ENCODE assay signal across 11 mouse cellular contexts in genomic region chr6:50684646-50685415, GRCm38 (mm10). TPM values are rescaled to one million over a fixed set of nuclear protein-coding genes. Genes with fewer than 3 reads are reported as not detected.
DNase-seq lines count a peak whose midpoint lies in the region; ATAC-seq and TF ChIP-seq lines count a peak whose summit lies in the region.
"Had no signal": no experiment of that assay in that cellular context is flagged by ENCODE, and none has a peak within 500 bp of the region (broad histone marks: within the 10 kb centered on the region; RNA-seq: fewer than 3 reads in every experiment).

No protein-coding gene starts in this region.

- no peak for ATAC-seq in lung, embryonic 14.5 days (ENCODE audit: insufficient read depth)
- ATAC-seq in embryonic facial prominence, embryonic 15.5 days (ENCODE audit: insufficient number of reproducible peaks, low FRiP score, low TSS enrichment, low read depth): no peak
- peak; percentile 60; the same call in 1 of the 2 replicates for ATAC-seq in stomach, embryonic 16.5 days (ENCODE audit: insufficient read depth, low FRiP score)

- H3K9me3 ChIP-seq in lung, embryonic 14.5 days (ENCODE audit: low read depth, low read length): no peaks in the 10 kb centered on the region
- no peaks in the 10 kb centered on the region for H3K9me3 ChIP-seq in embryonic facial prominence, embryonic 15.5 days (replicated peaks)
- no peaks in the 10 kb centered on the region for H3K9me3 ChIP-seq in stomach, embryonic 16.5 days (replicated peaks; ENCODE audit: control insufficient read depth, low read length)
- no peaks in the 10 kb centered on the region for H3K9me3 ChIP-seq in forebrain, embryonic 10.5 days
- H3K9me3 ChIP-seq: midbrain, embryonic 12.5 days had no signal

- H3K27ac ChIP-seq in lung, embryonic 14.5 days (ENCODE audit: low read depth): no peak overlapping the region
- 0 out of 2 replicates have a peak overlapping the region, but pooled peaks have one; percentile 34 for H3K27ac ChIP-seq in embryonic facial prominence, embryonic 15.5 days (replicated peaks)
- peak overlapping the region; percentile 63 for H3K27ac ChIP-seq in stomach, embryonic 16.5 days (ENCODE audit: low read length)
- no peak overlapping the region for H3K27ac ChIP-seq in forebrain, embryonic 10.5 days
- H3K27ac ChIP-seq: midbrain, embryonic 12.5 days had no signal

- DNase-seq in frontal cortex, postnatal 36 days (ENCODE audit: low spot score in 2 of 2): peak; percentile 12 to 18
- no peak for DNase-seq in frontal cortex, postnatal 25 days (ENCODE audit: low spot score in 2 of 2)
- DNase-seq in lung, embryonic 14.5 days: peak; percentile 61
- no peak for DNase-seq in lung, postnatal 4 days
- DNase-seq in spleen, postnatal 4 days (ENCODE audit: low spot score in 2 of 2): no peak
- no peak for DNase-seq in forebrain, embryonic 10.5 days (ENCODE audit: extremely low spot score, low spot score)
- DNase-seq: cerebellum, adult 8-10 months; spleen, adult 18-20 months had no signal

- no peak overlapping the region for H3K9ac ChIP-seq in lung, embryonic 14.5 days
- H3K9ac ChIP-seq in embryonic facial prominence, embryonic 15.5 days: no peak overlapping the region
- no peak overlapping the region for H3K9ac ChIP-seq in stomach, embryonic 16.5 days (ENCODE audit: low read length)
- H3K9ac ChIP-seq: midbrain, embryonic 12.5 days had no signal

- 45% methylated on average over 7 of the region's 7 CpGs for WGBS in lung, embryonic 14.5 days
- 34% methylated on average over 7 of the region's 7 CpGs for WGBS in embryonic facial prominence, embryonic 15.5 days
- whole genome bisulfite sequencing in stomach, embryonic 16.5 days: 35% methylated on average over 7 of the region's 7 CpGs
- 76% methylated on average over 7 of the region's 7 CpGs for WGBS in forebrain, embryonic 10.5 days

- TF ChIP-seq CTCF in lung, embryonic 14.5 days (IDR thresholded peaks at IDR 0.05; ENCODE audit: low read depth): no peak

- no peak overlapping the region for H3K4me3 ChIP-seq in lung, embryonic 14.5 days (ENCODE audit: low read depth, low read length)
- H3K4me3 ChIP-seq in embryonic facial prominence, embryonic 15.5 days (replicated peaks): no peak overlapping the region
- no peak overlapping the region for H3K4me3 ChIP-seq in stomach, embryonic 16.5 days (replicated peaks; ENCODE audit: low read length)
- no peak overlapping the region for H3K4me3 ChIP-seq in forebrain, embryonic 10.5 days
- H3K4me3 ChIP-seq: midbrain, embryonic 12.5 days had no signal

- 0 out of 2 replicates have a peak, but pooled peaks cover 2% of the 10 kb centered on the region for H3K4me1 ChIP-seq in lung, embryonic 14.5 days (ENCODE audit: insufficient read depth)
- H3K4me1 ChIP-seq in embryonic facial prominence, embryonic 15.5 days: peaks cover 14% of the 10 kb centered on the region; the same call in 1 of the 2 replicates
- H3K4me1 ChIP-seq in stomach, embryonic 16.5 days (ENCODE audit: control insufficient read depth, insufficient read depth, low read length): peaks cover 7% of the 10 kb centered on the region; the same call in 1 of the 2 replicates
- peaks cover 20% of the 10 kb centered on the region for H3K4me1 ChIP-seq in forebrain, embryonic 10.5 days

- no peak overlapping the region for H3K4me2 ChIP-seq in lung, embryonic 14.5 days
- no peak overlapping the region for H3K4me2 ChIP-seq in embryonic facial prominence, embryonic 15.5 days (replicated peaks)
- no peak overlapping the region for H3K4me2 ChIP-seq in stomach, embryonic 16.5 days (ENCODE audit: low read depth, low read length)
- H3K4me2 ChIP-seq: midbrain, embryonic 12.5 days had no signal

- H3K36me3 ChIP-seq in lung, embryonic 14.5 days (ENCODE audit: insufficient read depth): no peaks in the 10 kb centered on the region
- H3K36me3 ChIP-seq in embryonic facial prominence, embryonic 15.5 days: no peaks in the 10 kb centered on the region
- no peaks in the 10 kb centered on the region for H3K36me3 ChIP-seq in stomach, embryonic 16.5 days (ENCODE audit: control insufficient read depth, insufficient read depth, low read length)
- no peaks in the 10 kb centered on the region for H3K36me3 ChIP-seq in forebrain, embryonic 10.5 days (replicated peaks)
- H3K36me3 ChIP-seq: midbrain, embryonic 12.5 days had no signal

- no peaks in the 10 kb centered on the region for H3K27me3 ChIP-seq in lung, embryonic 14.5 days (ENCODE audit: insufficient read depth, low read length)
- no peaks in the 10 kb centered on the region for H3K27me3 ChIP-seq in embryonic facial prominence, embryonic 15.5 days
- no peaks in the 10 kb centered on the region for H3K27me3 ChIP-seq in stomach, embryonic 16.5 days (ENCODE audit: control insufficient read depth, insufficient read depth, low read length)
- peaks cover 54% of the 10 kb centered on the region for H3K27me3 ChIP-seq in forebrain, embryonic 10.5 days (ENCODE audit: poor library complexity, severe bottlenecking)

RNA-seq across cellular contexts. Expression of gene Npvf, which starts 30.6 kb away (rescaled TPM):
- not detected in 2 replicates for polyA plus RNA-seq in lung, embryonic 14.5 days (2014; fragmentation: Nextera tagmentation; extraction: Ambion mirVana)
- polyA plus RNA-seq in embryonic facial prominence, embryonic 15.5 days (2015; fragmentation: Nextera tagmentation; extraction: Ambion mirVana): 0.21 TPM in 1 of 2 replicates, not detected in the other
- polyA plus RNA-seq in stomach, embryonic 16.5 days (2015; fragmentation: Nextera tagmentation; extraction: Ambion mirVana): not detected in 2 replicates
- polyA plus RNA-seq in forebrain, embryonic 10.5 days (2016; fragmentation: Nextera tagmentation; extraction: Ambion mirVana): not detected in 2 replicates
- polyA plus RNA-seq: midbrain, embryonic 12.5 days had no signal

Comparison
In these comparisons a context has a peak if more than half of its experiments do, and no peak if none do; other contexts are left out.
1. DNase-seq: peak in frontal cortex, postnatal 36 days (2 of 2) and lung, embryonic 14.5 days (single experiment); none in frontal cortex, postnatal 25 days (0 of 2), lung, postnatal 4 days (0 of 2), spleen, postnatal 4 days (0 of 2) and forebrain, embryonic 10.5 days (single experiment).
2. H3K27ac ChIP-seq: peak in embryonic facial prominence, embryonic 15.5 days (single experiment) and stomach, embryonic 16.5 days (single experiment); none in lung, embryonic 14.5 days (single experiment) and forebrain, embryonic 10.5 days (single experiment).